Mouse (Mus musculus): Measurements from ENCODE around the gene Lbr. TPM values are rescaled to one million over a fixed set of nuclear protein-coding genes. Genes with fewer than 3 reads are reported as not detected.

Lbr gene
- polyA plus RNA-seq, 1 experiment from 2014 or later, result 130 TPM

DNA sequence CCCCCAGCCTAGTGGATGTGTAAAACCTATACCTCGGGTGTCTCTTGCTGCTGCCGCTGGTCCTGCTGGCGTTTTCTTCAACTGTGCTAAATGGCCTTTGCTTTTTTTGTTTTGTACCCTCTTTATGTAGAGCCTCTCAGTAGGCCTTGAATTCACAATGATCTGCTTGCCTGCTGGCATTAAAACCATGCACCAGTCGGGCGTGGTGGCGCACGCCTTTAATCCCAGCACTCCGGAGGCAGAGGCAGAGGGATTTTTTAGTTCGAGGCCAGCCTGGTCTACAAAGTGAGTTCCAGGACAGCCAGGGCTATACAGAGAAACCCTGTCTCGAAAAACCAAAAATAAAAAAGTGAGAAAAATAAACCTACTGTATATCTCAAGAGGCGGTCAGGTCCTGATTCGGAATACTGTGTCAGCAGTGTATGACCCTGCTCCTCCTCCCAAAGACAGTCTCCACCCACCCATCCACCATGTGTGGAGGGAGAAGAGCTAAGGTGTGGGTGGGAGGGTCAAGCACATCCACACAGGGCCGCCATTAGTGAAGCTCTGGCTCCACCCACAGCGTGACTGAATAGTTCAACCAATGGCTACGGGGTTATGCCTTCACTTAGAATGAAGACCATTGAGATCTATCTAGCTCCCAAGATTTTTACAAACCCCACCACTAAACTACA is 2.2 kb upstream of the Lbr start:
- Histone ChIP-seq H3K9ac (ENCODE audit: low read depth, low read length) (no peak overlapping the region), H3K4me2 (ENCODE audit: low read depth, low read length) (no peak overlapping the region), H3K36me3 (ENCODE audit: control insufficient read depth, insufficient read depth, low read length) (no peaks in the 10 kb centered on the region), H3K27ac (ENCODE audit: low read length) (no peak overlapping the region), H3K9me3 (ENCODE audit: control insufficient read depth, low read length) (no peaks in the 10 kb centered on the region), H3K4me3 (ENCODE audit: low read length) (no peak overlapping the region), H3K27me3 (replicated peaks; ENCODE audit: control insufficient read depth, insufficient read depth, low read length) (no peaks in the 10 kb centered on the region), H3K4me1 (ENCODE audit: control insufficient read depth, insufficient read depth, low read length) (peaks cover 14% of the 10 kb centered on the region)
- 81% methylated on average over 15 of the region's 15 CpGs for WGBS
- ATAC-seq, result no peak

DNA sequence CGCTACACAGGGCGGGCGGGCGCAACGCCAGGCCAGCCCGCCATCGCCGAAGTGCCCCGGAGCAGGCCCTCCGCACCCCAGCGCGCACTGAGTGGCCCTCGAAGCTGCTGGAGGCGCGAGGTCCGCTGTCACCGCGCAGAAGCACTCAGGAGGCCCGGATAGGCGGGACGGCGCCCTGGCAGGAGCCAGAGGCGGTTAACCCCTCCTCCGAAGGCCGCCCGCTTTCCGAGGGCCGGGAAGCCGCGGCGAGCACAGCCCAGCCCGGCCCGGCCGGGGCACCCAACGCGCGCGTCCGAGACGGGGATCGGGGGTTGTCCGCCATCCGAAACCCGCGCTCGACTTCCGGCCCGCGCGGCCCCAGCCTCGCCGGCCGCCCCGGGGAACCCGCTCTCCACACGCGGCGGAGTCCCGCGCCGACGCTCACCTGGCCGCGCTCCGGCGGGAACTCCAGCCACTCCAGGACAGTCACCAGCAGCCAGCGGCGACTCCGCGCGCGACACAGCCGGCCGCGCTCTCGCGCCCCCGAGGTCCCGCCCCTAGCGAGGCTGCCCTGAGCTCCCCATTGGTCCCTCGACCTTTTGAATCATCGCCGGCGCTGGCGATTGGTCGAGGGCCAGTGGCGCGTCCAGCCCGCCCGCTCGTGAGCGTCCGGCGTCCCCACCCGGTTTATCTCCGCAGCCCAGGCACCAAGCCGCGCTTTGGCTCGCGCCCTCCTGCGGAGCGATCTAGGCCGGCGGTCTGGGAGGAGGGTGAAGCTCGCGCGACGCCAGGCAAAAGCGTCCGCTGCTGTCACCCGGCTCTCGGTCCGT is 778 bp downstream of the Lbr start:
- peak; percentile 99 for ATAC-seq
- Histone ChIP-seq H3K9ac (ENCODE audit: low read depth, low read length) (peak overlapping the region; percentile 94), H3K27me3 (replicated peaks; ENCODE audit: control insufficient read depth, insufficient read depth, low read length) (no peaks in the 10 kb centered on the region), H3K4me3 (ENCODE audit: low read length) (peak overlapping the region; percentile 87), H3K27ac (ENCODE audit: low read length) (peak overlapping the region; percentile 98), H3K4me1 (ENCODE audit: control insufficient read depth, insufficient read depth, low read length) (peaks cover 22% of the 10 kb centered on the region), H3K36me3 (ENCODE audit: control insufficient read depth, insufficient read depth, low read length) (no peaks in the 10 kb centered on the region), H3K9me3 (ENCODE audit: control insufficient read depth, low read length) (no peaks in the 10 kb centered on the region), H3K4me2 (ENCODE audit: low read depth, low read length) (peak overlapping the region; percentile 88)
- WGBS, result under 1% methylated on average over 111 of the region's 113 CpGs

DNA sequence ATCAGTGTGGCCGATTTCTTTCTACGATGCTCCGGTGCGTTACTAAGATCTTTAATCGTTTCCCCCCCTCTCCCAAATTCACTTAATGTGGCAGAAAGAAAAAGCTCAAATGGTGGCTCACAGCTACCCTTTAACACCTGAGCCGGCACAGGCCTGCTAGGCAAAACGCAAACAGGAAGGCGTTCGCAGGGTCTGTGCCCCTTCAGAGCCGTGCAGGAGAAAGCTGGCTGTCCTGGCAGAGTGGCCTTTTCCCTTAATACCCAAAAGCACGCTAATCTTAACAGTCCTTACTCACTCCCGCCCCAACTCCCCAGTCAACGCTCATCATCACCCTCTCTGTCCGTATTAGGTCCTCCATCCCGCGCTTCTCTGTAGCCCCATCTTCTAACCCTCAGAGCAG is 1.4 kb downstream of the Lbr start:
- peak; percentile 5 for ATAC-seq
- no peaks in the 10 kb centered on the region for H3K9me3 ChIP-seq (ENCODE audit: control insufficient read depth, low read length)
- H3K9ac ChIP-seq (ENCODE audit: low read depth, low read length), result peak overlapping the region; percentile 94
- peak overlapping the region; percentile 98 for H3K27ac ChIP-seq (ENCODE audit: low read length)
- peaks cover 3% of the 10 kb centered on the region; the same call in 1 of the 2 replicates for H3K36me3 ChIP-seq (ENCODE audit: control insufficient read depth, insufficient read depth, low read length)
- no peaks in the 10 kb centered on the region for H3K27me3 ChIP-seq (replicated peaks; ENCODE audit: control insufficient read depth, insufficient read depth, low read length)
- peaks cover 22% of the 10 kb centered on the region for H3K4me1 ChIP-seq (ENCODE audit: control insufficient read depth, insufficient read depth, low read length)
- peak overlapping the region; percentile 87 for H3K4me3 ChIP-seq (ENCODE audit: low read length)
- H3K4me2 ChIP-seq (ENCODE audit: low read depth, low read length), result peak overlapping the region; percentile 77
- under 1% methylated on average over 16 of the region's 16 CpGs for WGBS

- Histone ChIP-seq H3K36me3 (ENCODE audit: control insufficient read depth, insufficient read depth, low read length) (peaks cover 11% of the 10 kb centered on the region), H3K27ac (ENCODE audit: low read length) (no peak overlapping the region), H3K4me3 (ENCODE audit: low read length) (peak overlapping the region; percentile 32), H3K4me1 (ENCODE audit: control insufficient read depth, insufficient read depth, low read length) (peaks cover 22% of the 10 kb centered on the region), H3K27me3 (replicated peaks; ENCODE audit: control insufficient read depth, insufficient read depth, low read length) (no peaks in the 10 kb centered on the region), H3K9ac (ENCODE audit: low read depth, low read length) (peak overlapping the region; percentile 49), H3K9me3 (ENCODE audit: control insufficient read depth, low read length) (no peaks in the 10 kb centered on the region), H3K4me2 (ENCODE audit: low read depth, low read length) (peak overlapping the region; percentile 77)
- 11% methylated on average over 6 of the region's 6 CpGs for whole genome bisulfite sequencing
- ATAC-seq, result no peak
Measured at GRCm38 (mm10) chr1:181839746-181840366, 3.0 kb downstream of the Lbr start.

DNA sequence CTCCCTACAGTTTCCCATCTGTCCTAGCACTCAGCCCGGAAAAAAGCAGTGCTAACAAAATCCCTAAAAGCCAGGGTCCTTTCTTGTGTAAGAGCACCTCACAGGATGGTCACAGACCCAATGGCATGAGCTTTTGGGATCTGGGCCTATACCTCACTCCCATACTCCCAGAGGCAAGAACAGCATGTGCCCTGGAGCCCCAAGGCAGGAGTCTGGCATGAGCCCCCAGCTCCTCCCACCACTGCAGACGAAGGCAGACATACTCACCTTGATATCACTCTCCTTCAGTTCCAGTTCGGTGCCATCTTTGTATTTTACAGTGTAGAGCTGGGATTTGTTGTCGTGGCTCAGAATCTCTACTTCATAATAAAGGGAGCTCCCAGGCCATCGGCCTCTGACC is 4.7 kb downstream of the Lbr start:
- WGBS, result 84% methylated on average over 5 of the region's 5 CpGs
- no peaks in the 10 kb centered on the region for H3K27me3 ChIP-seq (replicated peaks; ENCODE audit: control insufficient read depth, insufficient read depth, low read length)
- ATAC-seq, result no peak
- H3K9ac ChIP-seq (ENCODE audit: low read depth, low read length), result no peak overlapping the region
- H3K4me1 ChIP-seq (ENCODE audit: control insufficient read depth, insufficient read depth, low read length), result peaks cover 19% of the 10 kb centered on the region
- no peaks in the 10 kb centered on the region for H3K9me3 ChIP-seq (ENCODE audit: control insufficient read depth, low read length)
- no peak overlapping the region for H3K4me3 ChIP-seq (ENCODE audit: low read length)
- no peak overlapping the region for H3K27ac ChIP-seq (ENCODE audit: low read length)
- H3K36me3 ChIP-seq (ENCODE audit: control insufficient read depth, insufficient read depth, low read length), result peaks cover 11% of the 10 kb centered on the region
- H3K4me2 ChIP-seq (ENCODE audit: low read depth, low read length), result no peak overlapping the region

GRCm38 (mm10) chr1:181833143-181833542 is 9.7 kb downstream of the Lbr start:
- no peaks in the 10 kb centered on the region for H3K9me3 ChIP-seq (ENCODE audit: control insufficient read depth, low read length)
- no peaks in the 10 kb centered on the region for H3K27me3 ChIP-seq (replicated peaks; ENCODE audit: control insufficient read depth, insufficient read depth, low read length)
- ATAC-seq, result no peak
- H3K27ac ChIP-seq (ENCODE audit: low read length), result no peak overlapping the region
- H3K9ac ChIP-seq (ENCODE audit: low read depth, low read length), result no peak overlapping the region
- 77% methylated on average over 6 of the region's 6 CpGs for WGBS
- no peak overlapping the region for H3K4me2 ChIP-seq (ENCODE audit: low read depth, low read length)
- H3K4me1 ChIP-seq (ENCODE audit: control insufficient read depth, insufficient read depth, low read length), result no peaks in the 10 kb centered on the region
- no peak overlapping the region for H3K4me3 ChIP-seq (ENCODE audit: low read length)
- H3K36me3 ChIP-seq (ENCODE audit: control insufficient read depth, insufficient read depth, low read length), result peaks cover 35% of the 10 kb centered on the region

DNA sequence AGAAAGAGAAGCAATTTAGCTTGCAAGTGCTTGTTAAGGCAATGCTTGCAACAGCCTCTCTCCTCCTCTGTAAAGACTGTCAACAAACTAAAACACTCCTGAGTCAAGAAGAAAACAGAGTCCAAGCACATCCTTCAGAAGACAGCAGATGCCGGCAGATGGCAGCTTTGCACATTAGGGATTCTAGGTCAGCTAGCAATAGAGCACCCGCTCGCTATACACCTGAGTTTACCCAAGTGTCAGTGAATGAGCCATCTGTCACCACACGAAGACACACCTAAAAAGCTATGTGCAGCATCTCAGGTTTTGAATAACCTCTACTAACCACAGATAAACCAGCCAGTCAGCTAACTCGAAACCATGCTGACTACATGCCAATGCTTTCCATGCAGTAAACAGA is 10.1 kb downstream of the Lbr start:
- no peak overlapping the region for H3K9ac ChIP-seq (ENCODE audit: low read depth, low read length)
- no peak overlapping the region for H3K27ac ChIP-seq (ENCODE audit: low read length)
- H3K4me3 ChIP-seq (ENCODE audit: low read length), result no peak overlapping the region
- H3K4me2 ChIP-seq (ENCODE audit: low read depth, low read length), result no peak overlapping the region
- H3K9me3 ChIP-seq (ENCODE audit: control insufficient read depth, low read length), result no peaks in the 10 kb centered on the region
- no peaks in the 10 kb centered on the region for H3K27me3 ChIP-seq (replicated peaks; ENCODE audit: control insufficient read depth, insufficient read depth, low read length)
- no peak for ATAC-seq
- no peaks in the 10 kb centered on the region for H3K4me1 ChIP-seq (ENCODE audit: control insufficient read depth, insufficient read depth, low read length)
- H3K36me3 ChIP-seq (ENCODE audit: control insufficient read depth, insufficient read depth, low read length), result peaks cover 39% of the 10 kb centered on the region
- 90% methylated on average over 5 of the region's 5 CpGs for WGBS

- no peak overlapping the region for H3K4me2 ChIP-seq (ENCODE audit: low read depth, low read length)
- 92% methylated on average over 5 of the region's 5 CpGs for WGBS
Measured at GRCm38 (mm10) chr1:181828365-181828764, 14.5 kb downstream of the Lbr start.

GRCm38 (mm10) chr1:181826716-181827115 is 16.1 kb downstream of the Lbr start:
- Histone ChIP-seq H3K9ac (ENCODE audit: low read depth, low read length) (no peak overlapping the region), H3K4me3 (ENCODE audit: low read length) (no peak overlapping the region), H3K36me3 (ENCODE audit: control insufficient read depth, insufficient read depth, low read length) (peaks cover 41% of the 10 kb centered on the region), H3K27ac (ENCODE audit: low read length) (no peak overlapping the region), H3K9me3 (ENCODE audit: control insufficient read depth, low read length) (no peaks in the 10 kb centered on the region), H3K4me2 (ENCODE audit: low read depth, low read length) (no peak overlapping the region), H3K27me3 (replicated peaks; ENCODE audit: control insufficient read depth, insufficient read depth, low read length) (no peaks in the 10 kb centered on the region), H3K4me1 (ENCODE audit: control insufficient read depth, insufficient read depth, low read length) (no peaks in the 10 kb centered on the region)
- ATAC-seq, result no peak
- WGBS, result 96% methylated on average over 7 of the region's 7 CpGs

More at GRCm38 (mm10) chr1:181828365-181828764, 14.5 kb downstream of the Lbr start:
- ATAC-seq, result no peak
- no peaks in the 10 kb centered on the region for H3K4me1 ChIP-seq (ENCODE audit: control insufficient read depth, insufficient read depth, low read length)
- H3K4me3 ChIP-seq (ENCODE audit: low read length), result no peak overlapping the region
- peaks cover 46% of the 10 kb centered on the region for H3K36me3 ChIP-seq (ENCODE audit: control insufficient read depth, insufficient read depth, low read length)
- no peaks in the 10 kb centered on the region for H3K9me3 ChIP-seq (ENCODE audit: control insufficient read depth, low read length)
- no peaks in the 10 kb centered on the region for H3K27me3 ChIP-seq (replicated peaks; ENCODE audit: control insufficient read depth, insufficient read depth, low read length)
- H3K27ac ChIP-seq (ENCODE audit: low read length), result no peak overlapping the region
- H3K9ac ChIP-seq (ENCODE audit: low read depth, low read length), result no peak overlapping the region

All from intestine, embryonic 16.5 days (tissue).